In genomic region chr7:129759848-129760247, GRCm38 (mm10) we compare ENCODE assay signal across 10 mouse cellular contexts.
DNase-seq lines count a peak whose midpoint lies in the region; ATAC-seq lines count a peak whose summit lies in the region.
"Had no signal": no experiment of that assay in that cellular context is flagged by ENCODE, and none has a peak within 500 bp of the region (broad histone marks: within the 10 kb centered on the region; RNA-seq: fewer than 3 reads in every experiment).

No protein-coding gene starts in this region.

- no peak for ATAC-seq in heart, embryonic 12.5 days (ENCODE audit: insufficient number of reproducible peaks, low FRiP score)
- peak; percentile 78 for ATAC-seq in granulocyte monocyte progenitor cell, adult 5-6 weeks (replicated peaks; ENCODE audit: poor library complexity, severe bottlenecking)

- no peaks in the 10 kb centered on the region for H3K36me3 ChIP-seq in heart, embryonic 10.5 days
- H3K36me3 ChIP-seq in heart, embryonic 12.5 days, result no peaks in the 10 kb centered on the region
- no peaks in the 10 kb centered on the region for H3K36me3 ChIP-seq in macrophage (ENCODE audit: inconsistent target)

- no peaks in the 10 kb centered on the region for H3K79me2 ChIP-seq in macrophage (ENCODE audit: inconsistent target)

- H3K9ac ChIP-seq in heart, embryonic 12.5 days, result no peak overlapping the region

- peaks cover 24% of the 10 kb centered on the region for H3K4me1 ChIP-seq in heart, embryonic 10.5 days
- H3K4me1 ChIP-seq in heart, embryonic 12.5 days (replicated peaks), result peaks cover 22% of the 10 kb centered on the region
- H3K4me1 ChIP-seq: megakaryocyte, embryonic 14.5 days had no signal

- 0 out of 2 replicates have a peak overlapping the region, but pooled peaks have one; percentile 11 for H3K27ac ChIP-seq in heart, embryonic 10.5 days
- H3K27ac ChIP-seq in heart, embryonic 12.5 days (ENCODE audit: poor library complexity, severe bottlenecking), result no peak overlapping the region
- peak overlapping the region; percentile 70 for H3K27ac ChIP-seq in macrophage

- no peak overlapping the region for H3K4me2 ChIP-seq in heart, embryonic 12.5 days

- 81% methylated on average over 4 of the region's 4 CpGs for WGBS in heart, embryonic 10.5 days
- WGBS in heart, embryonic 12.5 days, result 64% methylated on average over 4 of the region's 4 CpGs
- WGBS in macrophage (ENCODE audit: missing documents), result 2% methylated on average over 4 of the region's 4 CpGs

- no peak overlapping the region for H3K4me3 ChIP-seq in heart, embryonic 10.5 days
- no peak overlapping the region for H3K4me3 ChIP-seq in heart, embryonic 12.5 days
- H3K4me3 ChIP-seq in macrophage (ENCODE audit: inconsistent target), result no peak overlapping the region

- H3K27me3 ChIP-seq in heart, embryonic 10.5 days (ENCODE audit: insufficient read depth, poor library complexity, severe bottlenecking), result no peaks in the 10 kb centered on the region
- no peaks in the 10 kb centered on the region for H3K27me3 ChIP-seq in heart, embryonic 12.5 days (replicated peaks)
- H3K27me3 ChIP-seq: megakaryocyte, embryonic 14.5 days had no signal

- no peak for DNase-seq in heart, embryonic 10.5 days (ENCODE audit: low spot score)
- peak; percentile 7 for DNase-seq in CD4-positive helper T cell, adult 2 months (ENCODE audit: low read depth, low spot score)
- DNase-seq in adrenal gland, postnatal 36 days, result no peak
- no peak for DNase-seq in gastrocnemius, postnatal 25 days
- no peak for DNase-seq in left cerebral cortex, adult 9 months (ENCODE audit: low spot score in 2 of 2)
- DNase-seq: cerebellum, adult 9-10 months had no signal

- no peaks in the 10 kb centered on the region for H3K9me3 ChIP-seq in heart, embryonic 10.5 days
- no peaks in the 10 kb centered on the region for H3K9me3 ChIP-seq in heart, embryonic 12.5 days (replicated peaks)
